Mouse (Mus musculus) testis, postnatal 10 days (tissue): ENCODE data around the gene Ier2.
A peak's percentile ranks its signal among the peaks of the same experiment; 100 is the strongest.
"Not testable (repeated sequence)": the region's sequence is repeated elsewhere in the genome, so short reads cannot be mapped to it uniquely, and the experiment has no call there.

Experiments
- DNase-seq: peaks from one replicate; pipeline ENCODE4 v3.0.0; 2021; ENCODE audit warnings: low spot score

The Ier2 gene

GRCm38 (mm10) chr8:84698288-84698687 is 35.6 kb upstream of the Ier2 start:
- no peak for DNase-seq

GRCm38 (mm10) chr8:84697166-84698130 is 34.8 kb upstream of the Ier2 start:
- peak; percentile 73 for DNase-seq

- no peak for DNase-seq
Observed at GRCm38 (mm10) chr8:84695140-84695539, 32.5 kb upstream of the Ier2 start.

GRCm38 (mm10) chr8:84693332-84693731 is 30.7 kb upstream of the Ier2 start:
- DNase-seq = no peak

- DNase-seq = peak; percentile 89
Observed at GRCm38 (mm10) chr8:84689091-84689915, 26.7 kb upstream of the Ier2 start.

- DNase-seq = peak; percentile 95
Observed at GRCm38 (mm10) chr8:84687705-84688100, 25.1 kb upstream of the Ier2 start, which contains the start of gene Nacc1. Gene Nacc1, minus strand, starts transcription at chr8:84687862.

- DNase-seq = peak; percentile 78
Observed at GRCm38 (mm10) chr8:84687003-84687704, 24.5 kb upstream of the Ier2 start.

GRCm38 (mm10) chr8:84686191-84687002 is 23.7 kb upstream of the Ier2 start, which contains the start of gene Trmt1:
Gene Trmt1, plus strand, starts transcription at chr8:84686307.
- DNase-seq = peak; percentile 77

GRCm38 (mm10) chr8:84684537-84684936 is 21.9 kb upstream of the Ier2 start:
- DNase-seq = no peak

- DNase-seq = no peak
Observed at GRCm38 (mm10) chr8:84682257-84682656, 19.6 kb upstream of the Ier2 start.

- no peak for DNase-seq
Observed at GRCm38 (mm10) chr8:84681476-84681875, 18.8 kb upstream of the Ier2 start.

- no peak for DNase-seq
Observed at GRCm38 (mm10) chr8:84677305-84677704, 14.7 kb upstream of the Ier2 start.

GRCm38 (mm10) chr8:84670295-84671006 is 7.8 kb upstream of the Ier2 start:
- DNase-seq = not testable (repeated sequence)

GRCm38 (mm10) chr8:84668731-84669485 is 6.3 kb upstream of the Ier2 start:
- no peak for DNase-seq

GRCm38 (mm10) chr8:84668081-84668480 is 5.4 kb upstream of the Ier2 start:
- DNase-seq = no peak

- DNase-seq = no peak
Observed at GRCm38 (mm10) chr8:84665385-84665893, 2.8 kb upstream of the Ier2 start.

GRCm38 (mm10) chr8:84664566-84665384 is 2.1 kb upstream of the Ier2 start:
- DNase-seq = peak; percentile 82

- peak; percentile 96 for DNase-seq
Observed at GRCm38 (mm10) chr8:84663483-84664327, 1.1 kb upstream of the Ier2 start.
